Mouse (Mus musculus): ENCODE measurements around the gene Nfe2l2.

DNA sequence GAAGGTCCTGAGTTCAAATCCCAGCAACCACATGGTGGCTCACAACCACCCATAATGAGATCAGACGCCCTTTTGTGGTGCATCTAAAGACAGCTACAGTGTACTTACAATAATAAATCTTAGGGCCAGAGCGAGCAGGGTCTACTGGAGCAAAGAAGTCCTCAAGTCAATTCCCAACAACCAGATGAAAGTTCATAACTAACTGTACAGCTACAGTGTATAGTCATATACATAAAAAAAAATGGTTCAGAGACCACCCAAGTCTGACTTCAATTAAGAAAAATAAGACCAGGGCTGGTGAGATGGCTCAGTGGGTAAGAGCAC, 33.1 kb downstream of the Nfe2l2 start:
- no peak for TF ChIP-seq REST (IDR thresholded peaks at IDR 0.05; ENCODE audit: insufficient read depth, insufficient read length)
- no peak for TF ChIP-seq POLR2A (IDR thresholded peaks at IDR 0.05; ENCODE audit: insufficient read length, low read depth)
- TF ChIP-seq USF1 (IDR thresholded peaks at IDR 0.05; ENCODE audit: low read depth) = no peak
- no peak for TF ChIP-seq TCF3 (IDR thresholded peaks at IDR 0.05; ENCODE audit: insufficient read length, low read depth)
- TF ChIP-seq MYOD1 (IDR thresholded peaks at IDR 0.05; ENCODE audit: control insufficient read depth in 1 of 3, insufficient read length in 2 of 3, low read depth in 2 of 3) = no peak
- no peak for TF ChIP-seq MYOG (IDR thresholded peaks at IDR 0.05; ENCODE audit: control insufficient read depth in 1 of 3, insufficient read depth in 1 of 3, insufficient read length in 2 of 3, low read depth in 2 of 3)
- TF ChIP-seq POLR2AphosphoS2 (IDR thresholded peaks at IDR 0.05; ENCODE audit: insufficient read length, low read depth) = no peak
- TF ChIP-seq MAX (IDR thresholded peaks at IDR 0.05; ENCODE audit: low read depth) = no peak
- TF ChIP-seq SRF (IDR thresholded peaks at IDR 0.05; ENCODE audit: control insufficient read depth, insufficient read length, low read depth) = no peak
- no peak for TF ChIP-seq TCF12 (IDR thresholded peaks at IDR 0.05; ENCODE audit: insufficient read depth, poor library complexity, severe bottlenecking)
